Mouse (Mus musculus) megakaryocyte-erythroid progenitor cell, adult 5-6 weeks (primary cell): ENCODE measurements around the gene Aven. TPM values are rescaled to one million over a fixed set of nuclear protein-coding genes. Genes with fewer than 3 reads are reported as not detected.

ENCODE experiments used
- ATAC-seq: replicated peaks from 2 replicates; pipeline ENCODE4 v1.8.0; 2016; ENCODE audit warnings: mild to moderate bottlenecking, inconsistent platforms; ENCODE audit not compliant: severe bottlenecking, poor library complexity, low FRiP score, low TSS enrichment
- total RNA-seq, 2 experiments: library from RNA; stranded (forward) in 1 of 2; stranded (reverse) in 1 of 2; fragments of 200-1000, 215-1000 nt in 1 of 2; fragments of >200 nt in 1 of 2; fragmentation: Nextera tagmentation in 1 of 2; gene quantifications; 2 replicates each; pipeline ENCODE4 v1.2.3; 2014 to 2017

Aven gene
- total RNA-seq, 2 experiments from 2014 or later = 27.4 to 48.4 TPM

DNA sequence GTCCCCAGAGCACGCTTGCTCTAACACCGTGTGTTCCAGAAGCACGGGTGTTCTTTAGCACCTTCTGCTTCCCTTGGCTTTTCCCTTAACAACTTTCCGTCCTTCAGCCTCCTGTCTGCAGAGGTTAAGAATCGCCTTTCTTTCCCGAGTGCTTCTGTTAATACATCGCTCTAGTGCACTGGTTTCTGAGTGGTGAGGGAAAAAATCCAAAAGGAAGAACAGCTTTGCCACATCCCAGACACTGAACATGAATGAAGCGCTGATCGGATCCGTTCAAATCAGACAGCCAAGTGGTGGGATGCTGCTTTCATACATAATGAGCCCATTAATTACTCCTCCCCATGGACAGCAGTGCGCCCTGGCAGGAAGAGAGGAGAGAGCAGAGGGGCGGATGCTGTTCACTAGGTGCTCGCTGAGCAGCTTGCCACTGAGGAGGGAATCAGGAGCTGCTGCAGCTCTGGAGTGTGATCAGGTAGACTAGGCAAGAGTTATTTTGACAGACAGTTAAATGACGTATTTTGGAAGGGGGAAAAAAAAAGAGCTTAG is 42.0 kb downstream of the Aven start:
- no peak for ATAC-seq

DNA sequence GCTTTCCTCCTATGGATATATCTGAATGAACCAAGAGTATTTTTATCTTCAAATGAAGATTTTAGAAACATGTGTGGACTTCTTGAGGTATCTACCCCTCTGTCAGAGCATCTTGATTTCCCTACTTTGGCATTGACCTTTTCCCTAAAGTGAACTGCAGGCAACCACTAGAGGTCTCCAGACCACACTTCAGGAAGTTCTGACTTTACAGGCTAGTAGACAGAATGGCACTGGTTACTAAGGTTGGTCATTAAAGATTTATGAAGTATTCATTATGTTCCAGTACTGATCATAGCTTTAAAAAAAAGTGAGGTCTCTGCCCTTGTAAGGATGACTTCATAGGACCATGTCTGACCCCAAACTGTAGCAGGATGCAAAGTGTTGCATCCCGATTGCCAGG is 46.0 kb downstream of the Aven start:
- ATAC-seq = peak; percentile 56

DNA sequence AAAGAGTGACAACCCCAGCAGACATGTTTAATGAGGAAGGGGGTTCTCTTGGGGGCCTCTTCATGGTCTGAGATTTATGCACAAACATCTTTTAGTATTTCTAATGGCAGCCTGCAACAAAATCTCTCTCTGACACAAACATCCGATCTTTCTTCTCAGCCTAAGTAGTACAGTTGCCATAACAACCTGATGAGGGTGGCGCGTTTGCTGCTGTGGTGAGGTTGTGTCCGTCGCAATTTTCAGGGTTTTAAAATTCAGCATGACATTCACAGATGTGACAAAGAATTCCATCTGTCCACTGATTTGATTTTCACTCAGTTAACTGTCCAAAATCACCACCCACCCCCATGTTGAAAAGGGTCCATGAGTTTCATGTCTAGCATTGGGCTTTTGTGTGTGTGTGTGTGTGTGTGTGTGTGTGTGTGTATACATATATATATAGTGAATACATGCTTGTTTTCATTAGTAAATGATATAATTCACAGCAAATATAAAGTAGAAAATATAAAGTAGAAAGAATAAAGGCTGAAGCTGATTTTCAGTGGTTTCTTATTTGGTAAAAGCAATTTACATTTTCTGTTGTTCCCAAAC is 49.0 kb downstream of the Aven start:
- ATAC-seq = no peak

DNA sequence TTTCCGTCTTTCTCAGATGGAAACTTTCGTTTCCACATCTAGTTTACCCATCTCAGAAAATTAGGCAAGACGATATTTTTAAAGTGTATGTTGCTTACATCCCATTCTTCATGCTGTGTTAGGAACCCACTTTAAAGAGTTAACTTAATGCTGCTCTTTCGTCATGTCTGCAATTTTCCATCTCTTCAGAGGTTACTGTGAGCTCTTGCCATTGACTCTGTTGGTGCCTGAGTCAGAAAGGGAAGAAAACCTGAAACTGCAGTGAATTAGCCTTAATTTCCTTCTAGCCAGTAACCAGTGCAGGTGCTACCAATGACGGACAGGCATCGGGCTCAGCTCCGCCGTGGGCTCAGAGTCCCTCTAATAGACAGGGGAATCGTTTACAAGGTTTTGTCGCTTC is 63.8 kb downstream of the Aven start:
- no peak for ATAC-seq

DNA sequence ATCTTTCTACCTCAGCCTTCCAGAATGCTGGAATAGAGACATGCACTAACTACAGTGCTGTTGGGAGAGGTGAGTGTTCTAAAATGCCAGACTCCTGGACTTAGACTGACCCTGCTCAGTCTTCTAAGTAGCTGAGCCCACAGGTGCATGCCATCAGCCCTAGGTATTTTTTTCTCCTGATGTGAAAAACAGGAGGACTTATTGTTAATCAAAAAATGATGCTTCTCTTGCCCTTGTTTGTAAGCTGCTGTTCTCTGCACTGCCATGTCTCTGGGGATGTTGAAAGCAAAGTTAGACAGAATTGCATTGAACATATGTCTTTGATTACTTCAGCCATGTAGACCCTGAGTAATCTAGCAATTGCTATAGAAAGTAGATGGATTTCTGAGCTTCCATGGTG is 64.7 kb downstream of the Aven start:
- ATAC-seq = no peak

DNA sequence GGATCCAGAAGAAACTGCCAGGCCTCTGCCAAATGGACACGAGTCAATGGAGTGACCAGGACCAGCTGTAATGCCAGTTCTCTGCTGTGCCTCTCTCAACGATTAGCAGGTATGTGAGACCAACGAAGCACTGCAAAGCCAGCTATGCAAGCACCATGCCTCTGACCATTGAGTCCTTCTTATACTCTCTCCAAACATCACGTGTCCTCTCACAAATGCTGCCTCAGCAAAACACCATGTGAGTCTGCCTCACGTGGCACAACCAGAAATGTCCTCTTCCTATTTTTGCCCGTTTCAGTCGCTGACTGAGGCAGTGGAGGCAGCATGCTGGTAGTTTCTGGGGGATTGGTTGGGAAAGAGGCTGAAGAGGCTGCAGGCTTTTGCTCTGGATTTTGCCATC is 68.8 kb downstream of the Aven start:
- no peak for ATAC-seq

DNA sequence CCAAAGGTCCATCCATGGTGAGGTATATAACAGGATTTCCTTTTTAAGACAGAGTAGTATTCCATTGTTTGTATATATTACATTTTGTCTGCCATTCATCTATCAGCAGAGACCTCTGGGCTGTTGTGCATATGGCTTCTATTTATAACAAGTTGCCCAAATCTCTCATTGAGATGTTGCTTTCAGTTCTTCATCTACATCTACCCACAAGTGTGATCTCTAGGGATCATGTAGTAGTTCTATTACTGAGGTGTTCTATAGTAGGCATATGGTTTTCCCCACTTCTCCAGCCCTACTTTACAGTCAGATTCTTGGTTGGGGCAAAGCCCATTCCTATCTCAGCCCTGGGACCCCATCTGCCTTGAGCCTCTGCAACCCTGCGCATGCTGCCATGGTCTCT is 72.3 kb downstream of the Aven start:
- no peak for ATAC-seq

DNA sequence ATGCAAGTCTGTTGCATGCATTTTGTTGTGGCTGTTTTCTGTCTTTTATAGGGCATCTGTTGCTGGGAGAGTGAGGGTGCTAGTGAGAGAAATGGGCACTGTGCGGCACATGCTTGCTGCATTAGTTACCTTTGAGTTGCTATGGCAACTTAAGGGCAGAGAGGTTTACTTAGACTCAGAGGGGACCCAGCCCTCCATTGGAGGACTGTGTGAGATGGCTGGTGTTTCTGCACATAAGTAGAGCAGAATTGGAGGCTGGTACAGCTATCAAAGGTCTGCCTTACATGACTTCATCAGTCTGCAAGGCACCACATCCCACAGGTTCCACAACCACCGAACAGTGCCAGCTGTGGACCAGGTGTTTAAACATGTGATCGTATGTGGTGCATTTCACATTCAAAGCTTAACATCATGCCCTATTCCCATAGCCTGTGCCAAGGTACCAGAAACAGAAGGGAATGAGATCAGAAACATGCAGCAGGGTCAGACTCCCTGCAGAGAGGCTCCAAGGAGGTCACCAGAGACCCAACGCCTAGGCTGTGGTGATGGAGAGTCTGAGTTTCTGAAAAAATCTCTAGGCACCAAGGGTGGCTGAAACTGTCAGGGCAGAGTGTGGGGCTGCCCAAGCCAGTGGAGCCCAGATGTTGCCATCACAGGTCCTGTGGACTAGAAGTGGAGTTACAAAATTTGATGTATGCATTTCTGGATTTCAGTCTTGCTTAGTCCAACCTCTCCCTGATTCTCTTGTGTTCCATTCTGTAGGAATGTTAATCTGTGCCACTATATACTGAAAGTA is 73.7 kb downstream of the Aven start:
- ATAC-seq = peak; percentile 25

DNA sequence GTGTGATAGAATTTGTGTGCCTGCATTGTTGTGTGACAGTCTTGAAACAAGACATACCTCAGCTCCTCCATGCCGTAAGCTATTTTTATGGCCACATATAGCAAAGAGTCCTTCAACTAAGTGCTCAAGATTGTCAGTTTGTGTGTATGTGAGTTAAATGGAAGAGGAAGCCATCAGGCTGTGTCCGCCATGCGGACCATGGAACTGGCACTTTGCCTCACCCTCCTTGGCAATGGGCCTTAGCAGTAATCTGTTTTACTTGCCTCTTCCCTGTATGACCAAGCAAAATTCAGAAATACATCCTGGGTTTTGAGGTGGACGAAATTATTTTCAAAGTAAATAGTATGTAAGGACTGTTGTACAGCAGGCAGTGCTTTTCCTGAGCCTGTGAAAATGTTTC is 75.0 kb downstream of the Aven start:
- no peak for ATAC-seq

DNA sequence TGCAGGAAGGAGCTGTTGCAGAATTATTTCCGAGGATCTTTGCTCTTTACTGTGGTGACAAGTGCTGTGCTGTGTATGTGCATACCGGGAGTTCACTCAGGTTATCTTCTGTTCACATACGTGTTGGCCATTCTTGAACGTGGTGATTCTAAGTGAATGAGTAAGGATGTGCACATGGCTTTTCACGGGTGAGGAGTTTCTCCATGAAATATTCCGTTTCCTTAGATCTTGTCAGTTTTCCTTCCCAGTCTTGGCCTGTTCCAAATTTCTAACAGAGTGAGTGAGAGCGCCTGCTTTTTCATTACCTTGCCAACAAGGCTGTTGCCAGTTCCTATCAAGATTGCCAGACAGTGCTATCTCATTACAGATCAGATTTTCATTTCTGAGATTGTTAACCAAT is 98.2 kb downstream of the Aven start:
- no peak for ATAC-seq

DNA sequence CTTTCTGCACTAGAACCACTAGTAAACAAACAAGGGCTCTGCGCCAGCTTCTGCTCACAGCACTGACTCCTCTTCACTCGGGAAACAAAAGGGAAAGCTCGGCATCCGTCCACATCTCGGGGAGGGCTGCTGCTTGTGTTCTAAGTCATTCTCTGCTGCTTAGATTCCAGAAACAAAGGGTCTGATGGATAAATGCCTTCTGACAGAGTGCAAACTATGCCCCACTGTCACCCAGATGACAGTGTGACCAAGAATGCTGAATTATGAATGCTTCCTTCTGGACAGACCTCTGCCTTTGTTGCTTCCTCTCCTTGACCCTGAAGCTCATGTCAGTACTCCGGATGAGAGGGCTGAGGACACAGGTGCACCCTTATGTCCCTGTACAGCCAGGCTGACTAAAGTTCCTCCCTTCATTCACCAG is 98.7 kb downstream of the Aven start:
- no peak for ATAC-seq

DNA sequence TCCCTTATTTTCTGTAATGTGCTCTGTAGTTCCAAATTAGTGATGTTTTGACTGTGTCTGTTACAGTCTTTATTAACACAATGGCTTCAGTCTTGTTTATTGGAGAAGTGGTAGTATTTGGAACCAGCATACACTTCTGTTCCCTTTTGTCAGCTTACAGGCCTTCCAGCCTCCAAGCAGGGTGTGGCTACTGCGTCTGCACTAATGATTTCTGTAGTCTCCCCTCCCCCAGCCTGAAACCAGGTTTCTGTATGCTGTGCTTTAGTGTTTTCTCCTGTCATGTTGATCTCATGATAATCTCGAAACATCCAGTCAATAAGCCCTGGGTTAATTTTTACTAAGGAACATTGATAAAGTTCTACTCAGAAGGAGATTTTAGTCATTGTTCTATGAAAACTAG is 100.6 kb downstream of the Aven start:
- no peak for ATAC-seq

DNA sequence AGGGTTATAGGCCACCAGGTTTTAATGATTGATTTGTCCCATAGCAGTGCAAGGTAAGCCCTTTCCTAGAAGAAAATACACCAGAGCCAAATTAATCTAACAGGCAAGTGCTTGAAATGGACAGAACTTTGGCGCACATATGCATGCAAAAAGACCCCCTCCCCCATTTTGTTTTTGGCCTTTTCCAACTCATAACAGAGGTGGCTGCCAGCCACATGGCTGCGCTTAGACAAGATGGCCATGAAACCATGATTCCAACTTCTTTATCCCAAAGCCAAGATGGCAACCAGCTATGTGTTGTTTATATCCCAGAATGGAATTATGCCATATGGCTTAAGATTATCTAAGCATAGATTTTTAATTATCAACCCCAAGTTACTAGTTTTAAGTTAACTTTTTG is 101.0 kb downstream of the Aven start:
- ATAC-seq = no peak

DNA sequence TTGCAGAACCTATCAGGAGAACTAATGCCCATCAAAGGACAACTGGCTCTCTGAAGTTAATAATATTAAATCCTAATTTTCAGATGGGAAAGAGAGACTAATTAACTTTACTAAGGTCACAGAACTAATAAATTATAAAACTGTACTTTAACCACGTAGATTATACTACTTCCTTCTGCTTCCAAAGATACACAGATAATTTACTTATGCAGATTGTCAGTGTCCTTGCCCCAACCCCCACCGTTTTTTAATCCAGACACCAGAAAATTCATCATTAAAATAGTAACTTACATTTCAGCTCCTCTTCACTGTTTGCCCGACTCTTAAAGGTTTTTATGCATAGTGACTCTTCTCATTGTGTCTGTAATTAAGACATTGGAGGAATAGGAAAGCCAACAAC is 103.0 kb downstream of the Aven start:
- no peak for ATAC-seq

DNA sequence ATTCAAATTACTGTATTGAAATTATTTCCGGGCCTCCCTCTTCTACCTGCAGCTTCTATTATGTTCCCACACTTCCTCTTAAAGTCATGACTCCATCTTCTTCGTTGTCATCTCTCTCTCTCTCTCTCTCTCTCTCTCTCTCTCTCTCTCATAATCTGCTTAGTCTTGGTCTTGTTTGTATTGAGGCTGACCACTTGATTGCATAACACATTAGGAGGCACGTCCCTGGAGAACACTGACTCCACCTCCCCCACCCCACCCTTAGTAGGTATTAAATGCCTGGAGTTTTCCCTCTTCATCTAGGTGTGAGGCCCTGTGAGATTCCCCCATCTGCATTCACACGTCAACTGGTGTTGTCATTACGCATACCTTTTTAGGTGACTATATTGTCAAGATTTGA is 103.7 kb downstream of the Aven start:
- ATAC-seq = no peak

DNA sequence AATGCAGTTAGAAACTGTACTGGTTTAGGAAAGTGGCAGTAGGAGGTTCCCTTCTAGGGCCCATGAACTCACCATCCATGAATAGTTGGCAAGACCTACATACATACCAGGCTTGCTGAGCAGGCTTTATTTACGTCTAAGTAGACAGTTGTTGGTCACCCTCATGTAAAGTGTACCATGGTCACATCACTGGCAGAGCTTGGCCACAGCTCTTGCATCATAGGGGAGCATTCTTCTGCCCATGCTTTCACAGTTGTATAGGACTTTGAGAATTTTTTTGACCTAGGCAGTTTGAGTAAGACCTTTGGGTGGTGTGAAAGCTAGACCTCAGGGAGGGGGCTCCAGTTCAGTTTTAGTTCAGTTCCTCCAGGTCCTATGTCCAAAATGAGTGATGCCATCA is 104.3 kb downstream of the Aven start:
- ATAC-seq = no peak

DNA sequence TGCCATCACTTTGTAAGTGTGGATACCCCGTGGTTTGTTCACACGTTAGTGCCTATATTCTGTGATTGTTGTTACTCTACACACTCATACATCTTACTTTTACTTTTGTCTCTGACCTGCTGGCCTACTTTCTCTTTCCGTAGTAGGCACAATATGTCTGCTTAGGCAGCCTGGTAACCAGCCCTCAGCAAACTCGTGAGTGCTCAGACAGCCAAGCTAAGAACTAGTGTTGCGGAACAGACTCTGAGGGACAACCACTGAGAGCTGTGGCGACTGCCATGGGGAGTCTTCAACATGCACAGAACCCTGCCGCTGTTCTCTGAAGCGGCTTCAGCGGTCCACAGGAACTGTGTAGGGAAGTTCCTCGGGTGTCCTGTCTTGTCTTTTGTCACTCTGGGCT is 107.5 kb downstream of the Aven start:
- no peak for ATAC-seq

DNA sequence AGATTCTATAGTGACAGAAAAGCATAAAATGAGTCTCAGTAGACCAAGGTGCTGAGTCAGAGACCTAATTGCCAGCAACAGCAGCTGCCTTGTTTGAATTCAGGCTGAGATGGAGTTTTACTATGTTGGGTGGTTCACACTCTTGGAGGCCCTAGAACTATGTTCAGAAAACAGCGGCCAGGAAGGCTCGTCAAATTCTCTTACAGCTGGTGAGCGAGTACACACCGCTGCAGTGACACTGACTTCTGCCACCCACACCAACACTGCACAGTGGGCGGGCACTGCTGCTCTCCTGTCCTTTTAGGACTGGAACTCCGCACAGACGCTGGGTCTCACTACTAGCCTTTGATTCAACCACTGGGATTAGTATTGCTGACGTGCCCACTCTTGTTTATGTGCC is 109.7 kb downstream of the Aven start:
- no peak for ATAC-seq

DNA sequence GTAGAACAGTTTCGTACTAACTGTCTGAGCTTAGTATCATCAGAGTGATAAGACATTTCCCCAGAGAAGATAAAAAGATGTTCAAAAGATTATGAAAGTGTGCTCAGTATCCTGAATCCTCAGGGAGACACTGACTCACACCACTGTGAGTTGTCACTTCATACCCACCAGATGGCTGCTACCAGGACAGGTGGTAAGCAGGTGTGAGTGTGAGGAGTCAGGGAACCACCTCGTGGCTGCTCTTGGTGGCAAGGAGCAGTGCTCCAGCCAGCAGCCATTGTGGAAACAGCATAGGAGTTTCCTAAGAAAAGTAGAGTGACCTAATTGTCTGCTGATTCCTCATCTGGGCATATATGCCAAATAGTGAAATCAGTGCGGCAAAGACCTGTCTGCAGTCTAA is 113.8 kb downstream of the Aven start:
- ATAC-seq = no peak

DNA sequence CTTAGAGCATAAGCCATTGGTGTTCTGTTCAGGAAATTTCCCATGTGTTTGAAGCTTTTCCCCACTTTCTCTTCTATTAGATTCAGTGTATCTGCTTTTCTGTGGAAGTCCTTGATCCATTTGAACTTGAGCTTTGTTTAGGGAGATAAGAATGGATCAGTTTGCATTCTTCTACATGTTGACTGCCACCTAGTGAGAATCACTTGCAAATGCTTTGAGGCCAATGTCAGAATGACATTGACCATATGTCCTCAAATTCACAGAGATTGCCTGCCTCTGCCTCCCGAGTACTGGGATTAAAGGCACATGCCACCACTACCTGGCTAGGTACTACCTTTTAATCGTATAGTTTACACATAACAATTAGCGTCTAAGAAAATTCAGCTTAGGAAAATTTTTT is 119.9 kb downstream of the Aven start:
- ATAC-seq = no peak

DNA sequence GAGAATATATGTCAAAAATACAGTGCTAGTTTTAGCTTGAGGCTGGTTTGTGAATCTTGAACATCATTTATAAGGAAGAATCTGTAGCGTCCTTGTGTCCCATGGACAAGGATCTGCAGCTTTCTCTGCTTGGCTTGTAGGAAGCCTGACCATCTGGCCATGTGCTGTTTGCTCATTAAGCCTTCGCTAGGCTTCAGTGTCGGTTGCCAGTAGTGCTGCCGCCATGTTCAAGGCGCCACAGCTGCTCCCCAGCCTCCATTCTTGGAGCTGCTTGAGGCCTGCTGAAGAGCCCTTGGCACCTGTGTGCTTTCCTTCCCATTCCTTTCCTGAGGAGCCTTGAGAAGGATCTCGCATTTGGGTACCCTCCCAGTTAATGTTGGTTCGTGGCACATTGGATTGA is 121.6 kb downstream of the Aven start:
- ATAC-seq = no peak
